Mouse (Mus musculus): Measurements from ENCODE around the gene Snupn. TPM values are rescaled to one million over a fixed set of nuclear protein-coding genes. Genes with fewer than 3 reads are reported as not detected.

Snupn gene
- polyA plus RNA-seq (2014; fragmentation: Illumina TruSeq; extraction: RNeasy Lipid Tissue Mini Kit (QIAGEN cat#74804); ENCODE audit: insufficient read depth, low read depth, low replicate concordance): 11.3 TPM

GRCm38 (mm10) chr9:56950414-56951400 is at the start of gene Snupn:
Gene Snupn (plus strand): TSS chr9:56950878.

GRCm38 (mm10) chr9:56928041-56928811 is 22.5 kb upstream of the Snupn start, which contains the start of gene Snx33:
Gene Snx33 (minus strand): TSS chr9:56928371.

GRCm38 (mm10) chr9:56937223-56938160 is 13.2 kb upstream of the Snupn start, which contains the start of gene Imp3:
Gene Imp3 (plus strand): TSS chr9:56937475.

GRCm38 (mm10) chr9:56994286-56995197 is 43.9 kb downstream of the Snupn start, which contains the start of gene Ptpn9:
Gene Ptpn9 (plus strand): TSS chr9:56994923.

Other genes starting within 250 kb of the Snupn start
- gene Lingo1, start 154.4 kb upstream of the Snupn start, polyA plus RNA-seq (2014; fragmentation: Illumina TruSeq; extraction: RNeasy Lipid Tissue Mini Kit (QIAGEN cat#74804); ENCODE audit: insufficient read depth, low read depth, low replicate concordance): 0.58 TPM
- gene Odf3l1, start 86.2 kb upstream of the Snupn start, polyA plus RNA-seq (2014; fragmentation: Illumina TruSeq; extraction: RNeasy Lipid Tissue Mini Kit (QIAGEN cat#74804); ENCODE audit: insufficient read depth, low read depth, low replicate concordance): not detected
- 7.1 TPM for gene Cspg4, start 85.8 kb upstream of the Snupn start, polyA plus RNA-seq (2014; fragmentation: Illumina TruSeq; extraction: RNeasy Lipid Tissue Mini Kit (QIAGEN cat#74804); ENCODE audit: insufficient read depth, low read depth, low replicate concordance)
- 11.3 TPM for gene Snx33, start 22.5 kb upstream of the Snupn start, polyA plus RNA-seq (2014; fragmentation: Illumina TruSeq; extraction: RNeasy Lipid Tissue Mini Kit (QIAGEN cat#74804); ENCODE audit: insufficient read depth, low read depth, low replicate concordance)
- 99.3 TPM for gene Imp3, start 13.4 kb upstream of the Snupn start, polyA plus RNA-seq (2014; fragmentation: Illumina TruSeq; extraction: RNeasy Lipid Tissue Mini Kit (QIAGEN cat#74804); ENCODE audit: insufficient read depth, low read depth, low replicate concordance)
- 15.0 TPM for gene Ptpn9, start 44.0 kb downstream of the Snupn start, polyA plus RNA-seq (2014; fragmentation: Illumina TruSeq; extraction: RNeasy Lipid Tissue Mini Kit (QIAGEN cat#74804); ENCODE audit: insufficient read depth, low read depth, low replicate concordance)
- gene Sin3a, start 121.2 kb downstream of the Snupn start, polyA plus RNA-seq (2014; fragmentation: Illumina TruSeq; extraction: RNeasy Lipid Tissue Mini Kit (QIAGEN cat#74804); ENCODE audit: insufficient read depth, low read depth, low replicate concordance): 13.1 TPM
- gene Man2c1, start 179.8 kb downstream of the Snupn start, polyA plus RNA-seq (2014; fragmentation: Illumina TruSeq; extraction: RNeasy Lipid Tissue Mini Kit (QIAGEN cat#74804); ENCODE audit: insufficient read depth, low read depth, low replicate concordance): 46.6 TPM
- 5.2 TPM for gene Neil1, start 197.4 kb downstream of the Snupn start, polyA plus RNA-seq (2014; fragmentation: Illumina TruSeq; extraction: RNeasy Lipid Tissue Mini Kit (QIAGEN cat#74804); ENCODE audit: insufficient read depth, low read depth, low replicate concordance)
- 52.7 TPM for gene Commd4, start 207.5 kb downstream of the Snupn start, polyA plus RNA-seq (2014; fragmentation: Illumina TruSeq; extraction: RNeasy Lipid Tissue Mini Kit (QIAGEN cat#74804); ENCODE audit: insufficient read depth, low read depth, low replicate concordance)